Mouse (Mus musculus): ENCODE measurements around the gene Arhgap44.

GRCm38 (mm10) chr11:64972418-64972817 lies 190.3 kb downstream of the Arhgap44 start:
- TF ChIP-seq CTCF (IDR thresholded peaks at IDR 0.05) (no peak), POLR2A (IDR thresholded peaks at IDR 0.05; ENCODE audit: insufficient read depth, low read depth, low read length) (no peak), EP300 (IDR thresholded peaks at IDR 0.05; ENCODE audit: insufficient read depth, low read depth, low read length) (no peak)

All from heart, adult 2 months (tissue).